Mouse (Mus musculus) spleen, embryonic (tissue): Measurements from ENCODE around the gene Abhd17c.

Experiments used
- CTCF ChIA-PET: fragments of 350-600 bp; sonication (Branson Sonifier 250); formaldehyde crosslinking; loops from one replicate; lab custom pipeline; 2022; lab: Charles Lee

The Abhd17c gene

DNA sequence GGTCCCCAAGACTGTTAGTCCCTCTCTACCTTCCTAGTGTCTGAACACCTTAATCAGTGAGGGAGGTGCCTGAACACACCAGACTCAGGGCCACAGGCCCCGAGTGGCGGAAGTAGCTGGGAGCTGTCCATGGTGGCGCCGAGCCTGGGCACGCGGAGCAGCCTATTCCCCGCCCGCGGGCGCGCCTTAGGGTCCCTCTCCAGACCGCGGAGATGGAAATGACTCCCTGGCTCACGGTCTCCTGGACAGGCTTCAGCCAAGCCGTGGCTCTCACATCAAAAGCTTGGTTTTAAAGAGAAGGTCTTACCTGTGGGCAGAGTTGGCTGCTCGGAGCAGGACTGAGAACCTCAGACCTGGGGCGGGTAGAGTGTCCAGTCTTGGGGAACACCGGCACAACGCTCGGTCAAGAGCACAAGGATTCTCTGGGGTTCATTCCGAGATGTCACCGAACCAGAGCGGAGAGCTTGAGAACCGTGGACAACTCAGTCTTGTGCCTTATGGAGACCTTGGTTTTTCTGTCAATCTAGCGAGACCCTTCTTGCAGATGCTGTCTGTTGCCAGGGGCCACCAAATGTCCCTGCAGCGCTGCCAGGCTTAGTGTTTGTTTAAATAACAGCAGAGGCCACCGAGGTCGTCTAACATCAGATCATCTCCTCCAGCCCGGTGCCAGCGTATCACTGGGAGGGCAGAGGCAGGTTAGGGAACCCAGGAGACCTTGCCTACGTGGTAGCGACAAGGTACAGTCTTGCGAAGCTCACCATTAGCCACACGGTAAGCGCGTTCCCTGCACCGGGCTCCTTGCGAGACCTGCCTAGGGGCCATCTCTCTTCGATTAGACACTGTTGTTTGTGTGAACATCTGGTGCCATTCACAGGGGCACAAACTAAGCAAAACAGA, 66.4 kb downstream of the Abhd17c start:
- CTCF ChIA-PET, result no interaction called here

DNA sequence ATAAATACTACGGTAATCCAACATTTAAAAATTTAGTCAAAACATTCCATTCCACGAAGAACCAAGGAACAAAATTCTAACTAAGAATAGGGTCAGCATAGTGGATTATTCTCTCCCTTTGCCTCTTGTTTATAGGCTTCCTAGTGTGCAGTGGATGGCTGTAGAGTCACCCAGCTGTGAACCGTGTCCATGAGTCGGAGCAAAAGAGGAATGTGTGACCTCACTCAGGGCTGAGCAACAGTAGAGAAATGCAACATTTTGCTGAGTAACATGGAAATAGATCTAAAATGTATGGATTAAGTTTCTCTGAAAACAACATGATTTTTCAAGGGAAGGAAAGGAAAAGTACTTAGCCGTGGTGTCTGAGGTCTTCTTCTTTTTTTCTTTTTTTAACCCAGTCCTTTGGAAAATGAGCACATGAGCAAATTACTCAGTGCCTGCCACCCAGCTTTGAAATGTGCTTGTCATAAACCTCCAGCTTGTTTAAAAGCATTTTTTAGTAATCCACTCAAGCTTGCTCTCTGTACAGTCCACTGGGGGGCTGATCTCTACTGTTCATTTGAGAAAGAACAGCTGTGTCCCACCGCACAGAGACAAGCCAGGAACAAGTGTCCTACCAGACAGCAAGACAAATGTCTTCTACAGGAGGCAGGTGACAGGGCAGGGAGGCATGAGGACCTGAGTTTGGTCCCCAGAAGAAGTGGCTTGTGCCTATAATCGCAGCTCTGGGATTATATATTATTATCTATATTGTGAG, 74.3 kb downstream of the Abhd17c start:
- CTCF ChIA-PET, result no interaction called here

DNA sequence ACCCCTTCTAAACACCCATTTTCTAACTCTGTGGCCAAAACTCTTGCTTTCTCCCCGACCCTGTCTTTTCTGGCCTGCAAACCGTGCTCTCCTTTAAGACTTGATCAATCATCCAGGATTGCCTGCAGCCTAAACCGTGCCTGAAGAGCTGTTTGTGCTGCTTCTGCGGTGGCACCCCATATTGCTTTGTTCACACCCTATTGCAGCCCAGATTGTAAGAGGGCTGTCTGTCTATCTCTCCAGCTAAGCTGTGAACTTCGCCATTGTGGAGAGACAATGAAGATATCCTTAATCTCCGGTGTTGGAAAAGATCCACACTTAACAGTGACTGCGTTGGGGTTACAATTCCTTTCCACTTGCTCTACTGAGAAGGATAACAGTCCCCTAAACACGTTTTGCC, 77.4 kb downstream of the Abhd17c start:
- CTCF ChIA-PET, result no interaction called here

DNA sequence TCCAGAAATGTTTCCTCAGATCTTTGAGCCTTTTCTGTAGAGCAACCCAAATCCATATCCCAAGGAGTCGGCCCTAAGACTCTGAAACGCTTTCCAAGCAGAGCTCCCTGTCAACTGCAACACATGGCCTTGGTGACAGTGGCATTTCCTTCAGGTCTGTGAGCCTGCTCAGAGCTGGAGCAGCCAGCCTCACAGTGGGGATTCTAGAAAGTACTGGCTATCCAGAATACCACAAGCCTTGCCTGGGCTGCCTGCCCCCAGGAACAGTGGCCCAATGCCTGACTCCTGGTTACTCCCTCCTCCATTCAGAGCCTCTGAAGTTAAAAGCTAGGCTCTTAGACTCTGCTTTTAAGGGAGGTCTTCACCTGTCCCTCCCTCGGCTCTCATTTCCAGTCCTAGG, 77.8 kb downstream of the Abhd17c start:
- CTCF ChIA-PET, result no interaction called here

DNA sequence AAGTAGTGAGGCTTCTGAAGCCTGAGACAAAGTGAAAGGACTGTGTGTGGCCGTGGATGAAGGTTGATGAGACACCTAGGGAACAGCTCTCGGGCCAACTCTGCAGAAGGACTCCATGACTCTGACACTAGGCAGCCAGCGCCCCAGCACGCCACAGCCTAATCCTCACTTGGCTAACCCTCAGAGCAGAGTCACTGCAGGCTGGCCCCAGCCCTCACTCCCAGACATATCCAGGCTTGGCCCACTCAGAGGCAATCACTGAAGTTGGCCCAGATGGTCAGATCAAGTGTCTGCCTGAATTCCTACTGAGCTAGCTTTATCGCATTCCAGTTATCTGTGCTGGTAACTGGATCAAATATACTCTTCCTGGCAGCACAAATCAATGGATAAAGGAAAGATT, 82.8 kb downstream of the Abhd17c start:
- CTCF ChIA-PET, result interaction anchor here (0.6 kb wide), 1 partner anchor 1193 kb away, joined by 4 read pairs; no protein-coding TSS in a partner anchor

DNA sequence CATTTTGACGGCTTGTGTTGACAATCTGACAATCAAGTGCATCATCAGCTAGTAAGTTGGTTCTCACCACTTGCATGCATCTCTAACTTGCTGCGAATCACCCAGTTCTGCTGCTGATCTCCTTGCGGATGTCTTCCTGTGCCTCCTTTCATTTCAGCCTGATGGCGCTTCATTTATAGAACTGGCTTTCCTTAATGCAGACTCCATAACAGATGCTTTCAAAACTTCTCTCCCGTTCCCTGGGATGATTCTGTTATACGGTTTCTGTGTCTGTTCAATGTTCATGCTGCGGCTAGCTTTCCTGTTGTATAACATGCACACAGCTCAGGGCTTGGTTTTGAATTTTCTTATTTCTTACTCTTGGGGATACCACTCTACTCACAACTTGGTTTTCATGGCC, 91.9 kb downstream of the Abhd17c start:
- CTCF ChIA-PET, result no interaction called here
